Comparison of ENCODE assay signal across 8 mouse cellular contexts in the genomic region with DNA sequence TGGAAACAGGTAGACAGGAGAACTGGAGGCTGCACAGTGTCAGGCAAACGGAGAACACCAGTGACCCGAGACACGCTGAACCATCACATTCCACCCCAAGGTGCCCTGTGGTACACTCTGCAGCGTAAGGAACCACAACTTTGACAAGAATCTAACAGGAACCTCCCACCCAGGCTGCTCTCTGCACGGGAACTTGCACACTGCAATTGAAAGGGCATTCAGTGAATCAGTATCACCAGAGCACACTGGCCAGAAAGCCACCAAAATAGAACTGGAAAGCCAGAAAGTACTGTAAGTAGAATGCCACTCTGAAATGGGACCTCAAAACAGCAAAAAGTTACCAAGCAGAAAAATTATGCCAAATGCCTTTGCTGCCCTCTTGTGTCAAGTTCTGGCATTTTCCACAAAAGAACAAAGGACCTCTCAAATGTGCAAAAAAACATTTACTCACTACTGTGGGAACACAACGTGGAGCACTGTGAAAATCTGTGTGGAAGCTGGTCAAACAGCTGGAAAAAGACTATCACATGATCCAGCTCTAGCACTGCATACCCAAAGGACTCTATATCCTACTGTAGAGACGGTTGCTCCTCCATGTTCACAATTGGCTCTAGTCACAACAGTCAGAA. TPM values are rescaled to one million over a fixed set of nuclear protein-coding genes. Genes with fewer than 3 reads are reported as not detected.
A peak's percentile ranks its signal among the peaks of the same experiment; 100 is the strongest.
DNase-seq lines count a peak whose midpoint lies in the region; ATAC-seq and TF ChIP-seq lines count a peak whose summit lies in the region.

No protein-coding gene starts in this region.

- WGBS in forebrain, embryonic 10.5 days, result 57% methylated on average over 7 of the region's 7 CpGs
- WGBS in large intestine, adult 2 months, result 30% methylated on average over 7 of the region's 7 CpGs
- 42% methylated on average over 7 of the region's 7 CpGs for WGBS in liver, postnatal 0 days (ENCODE audit: insufficient replicate concordance)
- WGBS in neural tube, embryonic 15.5 days, result 53% methylated on average over 7 of the region's 7 CpGs

- no peak overlapping the region for H3K4me3 ChIP-seq in MEL (ENCODE audit: control insufficient read depth in 1 of 2, insufficient read depth in 1 of 2, low read depth in 2 of 2, low read length in 2 of 2)
- no peak overlapping the region for H3K4me3 ChIP-seq in forebrain, embryonic 10.5 days
- H3K4me3 ChIP-seq in liver, postnatal 0 days (ENCODE audit: low read depth, low read length), result no peak overlapping the region
- no peak overlapping the region for H3K4me3 ChIP-seq in neural tube, embryonic 15.5 days (replicated peaks)

- H3K27ac ChIP-seq in MEL (ENCODE audit: control insufficient read depth, low read depth, low read length), result no peak overlapping the region
- H3K27ac ChIP-seq in forebrain, embryonic 10.5 days, result peak overlapping the region; percentile 65; the same call in 1 of the 2 replicates
- no peak overlapping the region for H3K27ac ChIP-seq in liver, postnatal 0 days (ENCODE audit: low read depth)
- no peak overlapping the region for H3K27ac ChIP-seq in neural tube, embryonic 15.5 days (replicated peaks)

- no peak overlapping the region for H3K4me2 ChIP-seq in liver, postnatal 0 days (ENCODE audit: low read depth, low read length)
- H3K4me2 ChIP-seq in neural tube, embryonic 15.5 days, result no peak overlapping the region

- no peak overlapping the region for H3K9ac ChIP-seq in MEL (ENCODE audit: control insufficient read depth, low read depth, low read length, poor library complexity, severe bottlenecking)
- no peak overlapping the region for H3K9ac ChIP-seq in liver, postnatal 0 days (replicated peaks)
- no peak overlapping the region for H3K9ac ChIP-seq in neural tube, embryonic 15.5 days (replicated peaks)

- TF ChIP-seq RAD21 in MEL (IDR thresholded peaks at IDR 0.05; ENCODE audit: low read depth, low read length), result peak; percentile 93

- no peaks in the 10 kb centered on the region for H3K79me2 ChIP-seq in MEL (ENCODE audit: control insufficient read depth, insufficient read depth, low read length, poor library complexity)

- peaks cover 0 to 2% of the 10 kb centered on the region in 2 experiments; a peak in 3 of 4 replicates for H3K27me3 ChIP-seq in MEL (ENCODE audit: control insufficient read depth in 1 of 2, insufficient read depth in 2 of 2, low read length in 2 of 2)
- no peaks in the 10 kb centered on the region for H3K27me3 ChIP-seq in forebrain, embryonic 10.5 days (ENCODE audit: poor library complexity, severe bottlenecking)
- H3K27me3 ChIP-seq in liver, postnatal 0 days (ENCODE audit: insufficient read depth, low read length), result no peaks in the 10 kb centered on the region
- no peaks in the 10 kb centered on the region for H3K27me3 ChIP-seq in neural tube, embryonic 15.5 days (replicated peaks)

- no peaks in the 10 kb centered on the region for H3K36me3 ChIP-seq in MEL (ENCODE audit: control insufficient read depth in 1 of 2, insufficient read depth in 2 of 2, low read length in 2 of 2)
- H3K36me3 ChIP-seq in forebrain, embryonic 10.5 days (replicated peaks), result no peaks in the 10 kb centered on the region
- no peaks in the 10 kb centered on the region for H3K36me3 ChIP-seq in liver, postnatal 0 days (replicated peaks; ENCODE audit: insufficient read depth, low read length)
- H3K36me3 ChIP-seq in neural tube, embryonic 15.5 days, result no peaks in the 10 kb centered on the region

- no peak for TF ChIP-seq POLR2A in MEL (IDR thresholded peaks at IDR 0.05; ENCODE audit: control insufficient read depth in 1 of 2, insufficient read depth in 1 of 2, low read depth in 1 of 2, low read length in 2 of 2, poor library complexity in 1 of 2)
- TF ChIP-seq POLR2A in brain, embryonic 14.5 days (IDR thresholded peaks at IDR 0.05; ENCODE audit: borderline replicate concordance, extremely low read depth, insufficient read depth, insufficient read length, poor library complexity, severe bottlenecking), result no peak

- no peak for ATAC-seq in liver, postnatal 0 days
- peak; percentile 69 for ATAC-seq in neural tube, embryonic 15.5 days (ENCODE audit: low FRiP score)
- no peak for ATAC-seq in monocyte, adult 5-6 weeks (replicated peaks; ENCODE audit: insufficient number of reproducible peaks, low FRiP score, low TSS enrichment, poor library complexity, severe bottlenecking)

- H3K4me1 ChIP-seq in MEL (ENCODE audit: control insufficient read depth in 1 of 2, insufficient read depth in 2 of 2, low read length in 2 of 2), result no peaks in the 10 kb centered on the region
- H3K4me1 ChIP-seq in forebrain, embryonic 10.5 days, result no peaks in the 10 kb centered on the region
- H3K4me1 ChIP-seq in liver, postnatal 0 days (ENCODE audit: insufficient read depth), result no peaks in the 10 kb centered on the region
- H3K4me1 ChIP-seq in neural tube, embryonic 15.5 days, result 0 out of 2 replicates have a peak, but pooled peaks cover 2% of the 10 kb centered on the region

- peak; percentile 69 for DNase-seq in MEL (ENCODE audit: low read depth, low spot score)
- peak; percentile 86 for DNase-seq in brain, embryonic 14.5 days (ENCODE audit: low read depth)
- DNase-seq in forebrain, embryonic 10.5 days (ENCODE audit: extremely low spot score, low spot score), result peak; percentile 59
- peak; percentile 86 for DNase-seq in heart, postnatal 4 days
- peak; percentile 38 for DNase-seq in large intestine, adult 2 months (ENCODE audit: low read depth, low spot score)
- peak; percentile 51 for DNase-seq in liver, postnatal 0 days

- H3K9me3 ChIP-seq in MEL (replicated peaks; ENCODE audit: insufficient read depth, low read length), result no peaks in the 10 kb centered on the region
- H3K9me3 ChIP-seq in forebrain, embryonic 10.5 days, result no peaks in the 10 kb centered on the region
- H3K9me3 ChIP-seq in liver, postnatal 0 days (ENCODE audit: low read length), result no peaks in the 10 kb centered on the region
- no peaks in the 10 kb centered on the region for H3K9me3 ChIP-seq in neural tube, embryonic 15.5 days (replicated peaks)

- TF ChIP-seq CTCF in MEL (IDR thresholded peaks at IDR 0.05 in 2 of 3, conservative IDR thresholded peaks at IDR 0.05 in 1 of 3; ENCODE audit: control insufficient read depth in 1 of 3, insufficient read depth in 1 of 3, low read depth in 2 of 3, low read length in 3 of 3, poor library complexity in 1 of 3, severe bottlenecking in 1 of 3), result peak; percentile 29 to 98 (median 89)
- TF ChIP-seq CTCF in brain, embryonic 14.5 days (IDR thresholded peaks at IDR 0.05; ENCODE audit: borderline replicate concordance, extremely low read depth, insufficient read depth, insufficient read length), result peak; percentile 72; the same call in 1 of the 2 replicates
- TF ChIP-seq CTCF in liver, postnatal 0 days (IDR thresholded peaks at IDR 0.05; ENCODE audit: low read depth), result peak; percentile 87

- TF ChIP-seq EP300 in MEL (IDR thresholded peaks at IDR 0.05; ENCODE audit: low read depth in 1 of 2, low read length in 2 of 2), result no peak
- no peak for TF ChIP-seq EP300 in liver, postnatal 0 days (IDR thresholded peaks at IDR 0.05; ENCODE audit: low read depth)

TF ChIP-seq in MEL, 35 proteins besides CTCF, POLR2A, EP300 and RAD21:
- TF ChIP-seq POLR2AphosphoS2 (IDR thresholded peaks at IDR 0.05; ENCODE audit: low read length), result no peak
- TF ChIP-seq SMC3 (IDR thresholded peaks at IDR 0.05; ENCODE audit: low read depth, low read length), result peak; percentile 78
- no peak for TF ChIP-seq RCOR1 (IDR thresholded peaks at IDR 0.05; ENCODE audit: low read depth, low read length)
- TF ChIP-seq ZKSCAN1 (IDR thresholded peaks at IDR 0.05; ENCODE audit: low read depth, low read length), result no peak
- TF ChIP-seq ZC3H11A (IDR thresholded peaks at IDR 0.05; ENCODE audit: low read depth, low read length), result peak; percentile 78
- TF ChIP-seq ZMIZ1 (IDR thresholded peaks at IDR 0.05; ENCODE audit: low read depth, low read length), result no peak

RNA-seq across cellular contexts. Expression of gene Wdr27, which starts 38.2 kb away (rescaled TPM):
- 0.10 and 0.69 TPM in 2 replicates for total RNA-seq in MEL (2012; rRNA removed)
- 1 to 10 TPM in 1 of 2 experiments, not detected in 1; 1.4 TPM for polyA plus RNA-seq in MEL (2012; ENCODE audit: insufficient read depth in 1 of 2, insufficient read length in 2 of 2, low read depth in 1 of 2, low replicate concordance in 2 of 2, missing spikeins in 1 of 2)
- polyA plus RNA-seq in brain, embryonic 14.5 days (2012; rRNA removed), result 4.7 and 5.1 TPM in 2 replicates
- polyA plus RNA-seq in forebrain, embryonic 10.5 days (2016; fragmentation: Nextera tagmentation; extraction: Ambion mirVana), result 5.1 and 5.7 TPM in 2 replicates
- 1 to 10 TPM in 1 of 2 experiments, under 1 TPM in 1; 0.81 to 1.3 TPM for total RNA-seq in heart, postnatal 4 days (2021)
- 1.5 and 2.2 TPM in 2 replicates for polyA plus RNA-seq in large intestine, adult 2 months (2012; rRNA removed)
- 3.2 and 4.2 TPM in 2 replicates for polyA plus RNA-seq in liver, postnatal 0 days (2015; fragmentation: Nextera tagmentation; extraction: Ambion mirVana)
- 8.9 and 9.2 TPM in 2 replicates for polyA plus RNA-seq in neural tube, embryonic 15.5 days (2015; fragmentation: Nextera tagmentation; extraction: Ambion mirVana)
- 1.6 TPM in 1 of 3 replicates, not detected in the others for total RNA-seq in monocyte, adult 5-6 weeks (2017)

RNA-seq across cellular contexts. Expression of gene 1600012H06Rik, which starts 38.2 kb away (rescaled TPM):
- total RNA-seq in MEL (2012; rRNA removed), result 3.8 and 5.0 TPM in 2 replicates
- polyA plus RNA-seq in MEL (2012; ENCODE audit: insufficient read depth in 1 of 2, insufficient read length in 2 of 2, low read depth in 1 of 2, low replicate concordance in 2 of 2, missing spikeins in 1 of 2), result 1 to 10 TPM in 1 of 2 experiments, not detected in 1; 6.5 TPM
- 18.7 and 22.3 TPM in 2 replicates for polyA plus RNA-seq in brain, embryonic 14.5 days (2012; rRNA removed)
- polyA plus RNA-seq in forebrain, embryonic 10.5 days (2016; fragmentation: Nextera tagmentation; extraction: Ambion mirVana), result 25.9 and 26.1 TPM in 2 replicates
- total RNA-seq in heart, postnatal 4 days (2021), result 10 to 100 TPM; 18.6 to 18.9 TPM
- 13.0 and 18.3 TPM in 2 replicates for polyA plus RNA-seq in large intestine, adult 2 months (2012; rRNA removed)
- 20.0 and 21.3 TPM in 2 replicates for polyA plus RNA-seq in liver, postnatal 0 days (2015; fragmentation: Nextera tagmentation; extraction: Ambion mirVana)
- 26.8 TPM in 2 replicates for polyA plus RNA-seq in neural tube, embryonic 15.5 days (2015; fragmentation: Nextera tagmentation; extraction: Ambion mirVana)
- total RNA-seq in monocyte, adult 5-6 weeks (2017), result 15.5 to 27.8 TPM (median 23.1 TPM) in 3 replicates

RNA-seq across cellular contexts. Expression of gene Phf10, which starts 56.3 kb away (rescaled TPM):
- total RNA-seq in MEL (2012; rRNA removed), result 185 and 216 TPM in 2 replicates
- 100 to 1,000 TPM; 265 to 627 TPM for polyA plus RNA-seq in MEL (2012; ENCODE audit: insufficient read depth in 1 of 2, insufficient read length in 2 of 2, low read depth in 1 of 2, low replicate concordance in 2 of 2, missing spikeins in 1 of 2)
- 65.6 and 67.1 TPM in 2 replicates for polyA plus RNA-seq in brain, embryonic 14.5 days (2012; rRNA removed)
- 28.2 and 29.3 TPM in 2 replicates for polyA plus RNA-seq in forebrain, embryonic 10.5 days (2016; fragmentation: Nextera tagmentation; extraction: Ambion mirVana)
- total RNA-seq in heart, postnatal 4 days (2021), result 10 to 100 TPM; 67.8 to 69.4 TPM
- 19.8 and 20.2 TPM in 2 replicates for polyA plus RNA-seq in large intestine, adult 2 months (2012; rRNA removed)
- polyA plus RNA-seq in liver, postnatal 0 days (2015; fragmentation: Nextera tagmentation; extraction: Ambion mirVana), result 37.3 and 40.6 TPM in 2 replicates
- 13.9 and 19.6 TPM in 2 replicates for polyA plus RNA-seq in neural tube, embryonic 15.5 days (2015; fragmentation: Nextera tagmentation; extraction: Ambion mirVana)
- 28.4 to 35.3 TPM (median 33.6 TPM) in 3 replicates for total RNA-seq in monocyte, adult 5-6 weeks (2017)
